10 mouse cellular contexts compared by ENCODE assay signal in genomic region chr9:83487771-83488470, GRCm38 (mm10). TPM values are rescaled to one million over a fixed set of nuclear protein-coding genes. Genes with fewer than 3 reads are reported as not detected.
DNase-seq lines count a peak whose midpoint lies in the region; ATAC-seq lines count a peak whose summit lies in the region.
"Had no signal": no experiment of that assay in that cellular context is flagged by ENCODE, and none has a peak within 500 bp of the region (broad histone marks: within the 10 kb centered on the region; RNA-seq: fewer than 3 reads in every experiment).

No protein-coding gene starts in this region.

- ATAC-seq in midbrain, embryonic 14.5 days (ENCODE audit: low FRiP score, low TSS enrichment) = peak; percentile 84
- peak; percentile 97 for ATAC-seq in forebrain, embryonic 16.5 days

- peaks cover 4% of the 10 kb centered on the region; the same call in 1 of the 2 replicates for H3K4me1 ChIP-seq in midbrain, embryonic 14.5 days (ENCODE audit: control insufficient read depth, insufficient read depth, low read length)
- H3K4me1 ChIP-seq in midbrain, embryonic 10.5 days = peaks cover 7% of the 10 kb centered on the region; the same call in 1 of the 2 replicates
- H3K4me1 ChIP-seq in forebrain, embryonic 16.5 days (replicated peaks; ENCODE audit: control insufficient read depth, insufficient read depth, low read length) = peaks cover 12% of the 10 kb centered on the region

- H3K27me3 ChIP-seq in midbrain, embryonic 14.5 days (ENCODE audit: control insufficient read depth, insufficient read depth, low read length) = no peaks in the 10 kb centered on the region
- H3K27me3 ChIP-seq in midbrain, embryonic 10.5 days (ENCODE audit: low read depth, poor library complexity, severe bottlenecking) = no peaks in the 10 kb centered on the region
- no peaks in the 10 kb centered on the region for H3K27me3 ChIP-seq in forebrain, embryonic 16.5 days (replicated peaks; ENCODE audit: control insufficient read depth, insufficient read depth, low read length)

- H3K9ac ChIP-seq in midbrain, embryonic 14.5 days (replicated peaks; ENCODE audit: low read length) = no peak overlapping the region
- peak overlapping the region; percentile 44; the same call in 1 of the 2 replicates for H3K9ac ChIP-seq in forebrain, embryonic 16.5 days (replicated peaks; ENCODE audit: low read depth, low read length)

- H3K4me3 ChIP-seq in midbrain, embryonic 14.5 days (replicated peaks; ENCODE audit: low read depth, low read length) = no peak overlapping the region
- no peak overlapping the region for H3K4me3 ChIP-seq in midbrain, embryonic 10.5 days
- peak overlapping the region; percentile 19 for H3K4me3 ChIP-seq in forebrain, embryonic 16.5 days (replicated peaks; ENCODE audit: low read length)
- H3K4me3 ChIP-seq: gastrocnemius, adult 2 months had no signal

- peak; percentile 52 for DNase-seq in midbrain, embryonic 14.5 days
- DNase-seq in midbrain, embryonic 10.5 days (ENCODE audit: low spot score) = no peak
- DNase-seq in layer of hippocampus, postnatal 36 days = peak; percentile 39 to 59
- peak; percentile 64 for DNase-seq in right cerebral cortex, postnatal 25 days
- DNase-seq in adrenal gland, postnatal 25 days = no peak
- no peak for DNase-seq in urinary bladder, postnatal 14 days (ENCODE audit: low spot score)
- DNase-seq in urinary bladder, postnatal 10 days (ENCODE audit: low spot score) = no peak
- DNase-seq: gastrocnemius, adult 2 months; kidney, postnatal 25 days had no signal

- WGBS in midbrain, embryonic 14.5 days = 46% methylated on average over 9 of the region's 9 CpGs
- 68% methylated on average over 9 of the region's 9 CpGs for WGBS in midbrain, embryonic 10.5 days
- WGBS in forebrain, embryonic 16.5 days = 31% methylated on average over 9 of the region's 9 CpGs

- peak overlapping the region; percentile 32 for H3K4me2 ChIP-seq in midbrain, embryonic 14.5 days (ENCODE audit: low read length)
- peak overlapping the region; percentile 46 for H3K4me2 ChIP-seq in forebrain, embryonic 16.5 days (ENCODE audit: low read length)

- no peaks in the 10 kb centered on the region for H3K9me3 ChIP-seq in midbrain, embryonic 14.5 days (ENCODE audit: control insufficient read depth, low read length)
- no peaks in the 10 kb centered on the region for H3K9me3 ChIP-seq in midbrain, embryonic 10.5 days (replicated peaks)
- H3K9me3 ChIP-seq in forebrain, embryonic 16.5 days (ENCODE audit: control insufficient read depth, low read length) = no peaks in the 10 kb centered on the region

- peak overlapping the region; percentile 64 for H3K27ac ChIP-seq in midbrain, embryonic 14.5 days (replicated peaks; ENCODE audit: low read depth, low read length)
- H3K27ac ChIP-seq in midbrain, embryonic 10.5 days (replicated peaks) = no peak overlapping the region
- peak overlapping the region; percentile 96 for H3K27ac ChIP-seq in forebrain, embryonic 16.5 days (ENCODE audit: low read length)
- H3K27ac ChIP-seq: gastrocnemius, adult 2 months had no signal

- H3K36me3 ChIP-seq in midbrain, embryonic 14.5 days (ENCODE audit: control insufficient read depth, insufficient read depth, low read length) = no peaks in the 10 kb centered on the region
- no peaks in the 10 kb centered on the region for H3K36me3 ChIP-seq in midbrain, embryonic 10.5 days
- no peaks in the 10 kb centered on the region for H3K36me3 ChIP-seq in forebrain, embryonic 16.5 days (ENCODE audit: control insufficient read depth, insufficient read depth)

RNA-seq across cellular contexts. Expression of gene Lca5, which starts 47.0 kb away (rescaled TPM):
- polyA plus RNA-seq in midbrain, embryonic 14.5 days (2014; fragmentation: Nextera tagmentation; extraction: Ambion mirVana) = 19.6 and 23.5 TPM in 2 replicates
- polyA plus RNA-seq in midbrain, embryonic 10.5 days (2016; fragmentation: Nextera tagmentation; extraction: Ambion mirVana) = 19.9 and 20.2 TPM in 2 replicates
- 19.3 and 22.5 TPM in 2 replicates for polyA plus RNA-seq in forebrain, embryonic 16.5 days (2015; fragmentation: Nextera tagmentation; extraction: Ambion mirVana)
- 10 to 100 TPM; 13.4 to 16.1 TPM for total RNA-seq in layer of hippocampus, postnatal 36 days (2021)
- total RNA-seq in adrenal gland, postnatal 25 days (2021) = 4.9 and 7.6 TPM in 2 replicates

Comparison
In these comparisons a context has a peak if more than half of its experiments do, and no peak if none do; other contexts are left out.
1. DNase-seq: peak in midbrain, embryonic 14.5 days (single experiment), layer of hippocampus, postnatal 36 days (2 of 2) and right cerebral cortex, postnatal 25 days (single experiment); none in midbrain, embryonic 10.5 days (single experiment), adrenal gland, postnatal 25 days (single experiment), urinary bladder, postnatal 14 days (single experiment) and urinary bladder, postnatal 10 days (single experiment).